Comparison of ENCODE assay signal across 22 mouse cellular contexts in genomic region chr4:31689083-31689482, GRCm38 (mm10).
DNase-seq lines count a peak whose midpoint lies in the region; ATAC-seq and TF ChIP-seq lines count a peak whose summit lies in the region.
"Had no signal": no experiment of that assay in that cellular context is flagged by ENCODE, and none has a peak within 500 bp of the region (broad histone marks: within the 10 kb centered on the region; RNA-seq: fewer than 3 reads in every experiment).

No protein-coding gene starts in this region.

- H3K4me1 ChIP-seq in lung, embryonic 15.5 days: no peaks in the 10 kb centered on the region
- H3K4me1 ChIP-seq in lung, postnatal 0 days (ENCODE audit: insufficient read depth, low read depth, low read length): no peaks in the 10 kb centered on the region
- H3K4me1 ChIP-seq in megakaryocyte, embryonic 14.5 days: no peaks in the 10 kb centered on the region
- H3K4me1 ChIP-seq: embryonic facial prominence, embryonic 13.5 days; embryonic facial prominence, embryonic 15.5 days; forebrain, embryonic 10.5 days; forebrain, embryonic 12.5 days had no signal

- H3K9ac ChIP-seq in lung, embryonic 15.5 days: no peak overlapping the region
- no peak overlapping the region for H3K9ac ChIP-seq in lung, postnatal 0 days (replicated peaks; ENCODE audit: low read depth)
- H3K9ac ChIP-seq: embryonic facial prominence, embryonic 13.5 days; embryonic facial prominence, embryonic 15.5 days; forebrain, embryonic 12.5 days had no signal

- H3K27me3 ChIP-seq in lung, embryonic 15.5 days: no peaks in the 10 kb centered on the region
- no peaks in the 10 kb centered on the region for H3K27me3 ChIP-seq in lung, postnatal 0 days (replicated peaks; ENCODE audit: insufficient read depth, low read length)
- no peaks in the 10 kb centered on the region for H3K27me3 ChIP-seq in megakaryocyte, embryonic 14.5 days (replicated peaks)
- H3K27me3 ChIP-seq: embryonic facial prominence, embryonic 13.5 days; embryonic facial prominence, embryonic 15.5 days; forebrain, embryonic 12.5 days had no signal

- no peak overlapping the region for H3K4me3 ChIP-seq in lung, embryonic 15.5 days
- no peak overlapping the region for H3K4me3 ChIP-seq in lung, postnatal 0 days (ENCODE audit: low read depth, low read length)
- peak overlapping the region; percentile 50 for H3K4me3 ChIP-seq in megakaryocyte, embryonic 14.5 days (replicated peaks)
- H3K4me3 ChIP-seq: embryonic facial prominence, embryonic 13.5 days; embryonic facial prominence, embryonic 15.5 days; erythroblast, embryonic 14.5 days; forebrain, embryonic 10.5 days; forebrain, embryonic 12.5 days had no signal

- TF ChIP-seq EP300 in lung, postnatal 0 days (IDR thresholded peaks at IDR 0.05): no peak

- H3K9me3 ChIP-seq in lung, embryonic 15.5 days: no peaks in the 10 kb centered on the region
- H3K9me3 ChIP-seq in lung, postnatal 0 days (ENCODE audit: low read length): no peaks in the 10 kb centered on the region
- H3K9me3 ChIP-seq in megakaryocyte, embryonic 14.5 days: 0 out of 2 replicates have a peak, but pooled peaks cover 4% of the 10 kb centered on the region
- H3K9me3 ChIP-seq: embryonic facial prominence, embryonic 13.5 days; embryonic facial prominence, embryonic 15.5 days; forebrain, embryonic 10.5 days; forebrain, embryonic 12.5 days had no signal

- no peak overlapping the region for H3K27ac ChIP-seq in lung, embryonic 15.5 days
- no peak overlapping the region for H3K27ac ChIP-seq in lung, postnatal 0 days (ENCODE audit: low read length)
- H3K27ac ChIP-seq: embryonic facial prominence, embryonic 13.5 days; embryonic facial prominence, embryonic 15.5 days; forebrain, embryonic 10.5 days; forebrain, embryonic 12.5 days had no signal

- 68% methylated on average over 2 of the region's 2 CpGs for WGBS in lung, embryonic 15.5 days
- 62% methylated on average over 2 of the region's 2 CpGs for WGBS in lung, postnatal 0 days

- no peak for DNase-seq in lung, postnatal 25 days (ENCODE audit: low spot score)
- DNase-seq in lung, postnatal 0 days (ENCODE audit: low spot score): peak; percentile 14
- DNase-seq in lung, adult 18-20 months: no peak
- DNase-seq: adrenal gland, adult 2 months; adrenal gland, postnatal 10 days; adrenal gland, postnatal 25 days; cerebellum, adult 11 months; cerebellum, adult 18-20 months; cerebellum, adult 8-10 months; cerebellum, adult 9-11 months; cerebellum, postnatal 14 days; cerebellum, postnatal 36 days; embryo, embryonic 11 days had no signal

- ATAC-seq in lung, embryonic 15.5 days (ENCODE audit: borderline replicate concordance, extremely low read depth, low FRiP score, low TSS enrichment): peak; percentile 86; the same call in 1 of the 2 replicates
- no peak for ATAC-seq in lung, postnatal 0 days
- no peak for ATAC-seq in megakaryocyte, adult 5-6 weeks (ENCODE audit: poor library complexity, severe bottlenecking)
- ATAC-seq: forebrain, embryonic 14.5 days had no signal

- H3K36me3 ChIP-seq in lung, embryonic 15.5 days: no peaks in the 10 kb centered on the region
- H3K36me3 ChIP-seq in lung, postnatal 0 days (ENCODE audit: insufficient read depth, low read length): no peaks in the 10 kb centered on the region
- no peaks in the 10 kb centered on the region for H3K36me3 ChIP-seq in megakaryocyte, embryonic 14.5 days (replicated peaks; ENCODE audit: low read length)
- H3K36me3 ChIP-seq: embryonic facial prominence, embryonic 13.5 days; embryonic facial prominence, embryonic 15.5 days; forebrain, embryonic 10.5 days; forebrain, embryonic 12.5 days had no signal

- no peak overlapping the region for H3K4me2 ChIP-seq in lung, embryonic 15.5 days
- no peak overlapping the region for H3K4me2 ChIP-seq in lung, postnatal 0 days (replicated peaks; ENCODE audit: low read depth, low read length)
- H3K4me2 ChIP-seq: embryonic facial prominence, embryonic 13.5 days; embryonic facial prominence, embryonic 15.5 days; forebrain, embryonic 12.5 days had no signal

- TF ChIP-seq CTCF in lung, postnatal 0 days (IDR thresholded peaks at IDR 0.05): no peak
